Mouse (Mus musculus) Muller cell, postnatal 12 days (primary cell): Measurements from ENCODE around the gene Aff2.

ENCODE experiments used
- DNase-seq: peaks from one replicate; pipeline ENCODE4 v3.0.0-alpha.2; 2015; ENCODE audit errors: inconsistent ontology term

The Aff2 gene

GRCm38 (mm10) chrX:69360238-69361054 lies at the start of gene Aff2:
Gene Aff2 (plus strand): TSS chrX:69360294.
- DNase-seq = peak; percentile 55

DNA sequence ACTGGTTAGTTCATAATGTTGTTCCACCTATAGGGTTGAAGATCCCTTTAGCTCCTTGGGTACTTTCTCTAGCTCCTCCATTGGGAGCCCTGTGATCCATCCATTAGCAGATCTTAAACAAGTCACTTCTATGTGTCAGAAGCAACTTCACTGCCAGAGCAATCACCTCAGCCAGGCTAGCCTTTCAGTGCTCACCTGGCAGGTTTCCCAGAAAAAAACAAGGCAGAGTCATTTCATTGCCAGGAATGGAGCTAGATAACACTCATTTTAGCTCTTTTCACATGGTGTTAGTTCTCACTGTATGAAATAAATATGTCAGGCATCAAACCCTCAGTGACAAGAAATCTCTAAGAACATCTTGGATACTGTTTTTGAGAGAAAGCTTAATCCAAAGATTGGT lies 22.8 kb upstream of the Aff2 start:
- no peak for DNase-seq

DNA sequence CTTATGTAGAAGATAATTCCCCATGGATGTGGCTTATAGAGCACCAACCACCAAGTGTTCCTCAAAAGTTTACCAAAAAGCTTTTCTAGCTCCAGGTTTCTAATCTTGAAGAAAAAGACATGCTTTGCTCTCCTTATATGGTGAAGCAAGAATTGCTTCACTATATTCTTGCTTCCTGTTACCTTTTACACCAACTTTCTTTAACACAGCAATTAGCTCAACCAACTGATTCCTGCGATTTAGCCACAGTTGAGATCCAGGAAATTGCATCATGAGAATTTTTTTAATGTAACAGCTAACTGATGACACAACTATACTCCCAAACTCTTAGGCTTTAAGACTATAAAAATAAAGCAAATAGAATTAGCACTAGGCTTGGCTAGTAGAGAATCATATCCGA lies 4.5 kb upstream of the Aff2 start:
- no peak for DNase-seq

GRCm38 (mm10) chrX:69359360-69359759 lies 734 bp upstream of the Aff2 start:
- DNase-seq = no peak

DNA sequence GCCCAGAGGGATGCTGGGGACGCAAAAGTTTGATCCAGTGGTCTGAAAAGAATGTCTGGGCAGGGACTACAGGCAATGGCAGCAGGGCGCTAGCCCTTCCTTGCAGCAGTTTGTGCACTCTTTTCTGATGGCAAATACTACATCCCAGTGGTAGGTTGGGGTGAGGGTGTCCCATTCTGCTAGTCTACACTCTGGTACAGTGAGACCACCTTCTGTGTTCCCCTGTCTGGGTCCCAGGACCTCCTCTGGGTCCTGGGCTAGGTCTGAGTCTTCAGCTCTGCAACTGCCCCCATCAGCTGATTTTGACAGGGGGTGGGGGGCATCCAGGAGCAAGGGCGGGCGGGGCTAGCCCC lies 233 bp upstream of the Aff2 start:
- peak; percentile 16 for DNase-seq

- peak; percentile 25 for DNase-seq
These were observed 1.0 kb downstream of the Aff2 start for GRCm38 (mm10) chrX:69361055-69361558.

- DNase-seq = peak; percentile 20
These were observed 4.1 kb downstream of the Aff2 start for GRCm38 (mm10) chrX:69364198-69364597.

GRCm38 (mm10) chrX:69373341-69373740 lies 13.2 kb downstream of the Aff2 start:
- DNase-seq = no peak

DNA sequence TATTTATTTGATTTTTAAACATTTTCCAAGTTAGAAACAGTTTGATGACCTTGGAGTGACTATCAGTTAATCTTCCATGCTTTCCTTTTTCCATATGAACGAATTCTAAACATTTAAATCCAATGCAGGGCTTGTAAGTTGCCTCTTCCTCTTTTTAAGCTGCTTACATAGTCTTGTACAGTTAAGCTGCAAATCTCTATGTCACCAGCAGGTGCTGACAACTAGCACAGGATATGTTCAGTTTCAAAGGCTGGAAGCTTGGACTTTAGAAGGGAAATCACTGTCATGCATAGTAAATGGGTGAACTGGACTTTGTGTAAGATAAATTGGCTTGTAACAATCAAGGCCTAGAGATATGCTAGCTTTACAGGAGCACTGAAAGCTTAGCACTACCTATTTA lies 29.6 kb downstream of the Aff2 start:
- DNase-seq = no peak

GRCm38 (mm10) chrX:69415043-69415442 lies 54.9 kb downstream of the Aff2 start:
- no peak for DNase-seq

DNA sequence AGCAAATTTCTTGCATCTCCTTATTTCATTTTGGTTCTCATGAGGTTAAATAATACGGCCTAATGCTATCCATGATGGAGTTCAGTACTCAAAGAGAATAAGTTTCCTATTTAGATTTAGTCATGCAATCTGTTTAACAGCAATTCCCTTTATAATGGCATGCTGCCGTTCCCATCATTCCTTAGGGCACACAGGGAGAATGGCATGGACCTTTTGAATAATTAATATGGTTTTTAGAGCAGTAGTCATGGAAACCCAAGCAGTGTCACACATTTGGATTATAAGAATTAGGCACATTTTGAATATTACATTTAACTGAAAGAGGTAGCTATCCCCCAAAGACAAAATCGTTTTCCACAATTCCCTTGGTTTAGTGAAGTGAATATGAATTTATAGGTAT lies 78.3 kb downstream of the Aff2 start:
- no peak for DNase-seq

DNA sequence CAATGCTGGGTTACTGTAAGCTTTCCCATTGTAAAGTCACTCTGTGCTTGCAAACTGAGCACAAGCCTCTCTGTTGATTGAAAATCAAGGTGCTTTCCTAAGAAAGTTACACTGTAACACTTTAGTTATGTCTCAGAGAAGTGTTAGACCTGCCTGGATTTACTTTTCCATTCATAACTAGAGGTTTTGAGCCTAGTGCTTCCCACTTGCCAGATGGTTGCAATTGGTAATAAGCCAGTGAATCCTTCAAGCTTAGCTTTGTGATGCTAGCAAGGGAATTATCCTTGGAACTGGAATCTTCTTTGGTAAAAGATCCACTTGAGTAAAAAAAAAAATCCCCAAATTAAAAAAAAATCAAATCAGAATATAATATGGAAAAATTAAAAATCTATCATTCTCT lies 81.8 kb downstream of the Aff2 start:
- DNase-seq = no peak

GRCm38 (mm10) chrX:69460896-69461295 lies 100.8 kb downstream of the Aff2 start:
- no peak for DNase-seq

GRCm38 (mm10) chrX:69502061-69502460 lies 142.0 kb downstream of the Aff2 start:
- peak; percentile 80 for DNase-seq

GRCm38 (mm10) chrX:69518040-69518575 lies 158.0 kb downstream of the Aff2 start:
- peak; percentile 64 for DNase-seq

DNA sequence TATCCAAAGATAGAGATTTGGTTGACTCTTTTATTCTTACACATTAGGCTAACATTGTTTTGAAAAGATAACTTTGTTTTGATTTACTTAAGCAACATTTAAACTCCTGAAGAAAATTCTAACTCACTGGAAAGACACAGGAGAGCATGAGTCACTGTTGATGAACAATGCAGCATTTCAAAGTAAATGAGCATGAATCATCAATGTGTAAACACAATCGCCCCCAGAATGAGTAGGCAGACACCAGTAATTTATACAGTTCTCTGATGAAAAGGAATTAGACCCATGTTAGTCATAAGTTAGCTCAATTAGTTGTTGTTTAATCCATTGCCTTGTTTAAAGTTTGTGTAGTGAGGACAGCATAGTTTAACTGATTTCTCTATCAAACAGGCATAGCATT lies 180.7 kb downstream of the Aff2 start:
- DNase-seq = peak; percentile 67

DNA sequence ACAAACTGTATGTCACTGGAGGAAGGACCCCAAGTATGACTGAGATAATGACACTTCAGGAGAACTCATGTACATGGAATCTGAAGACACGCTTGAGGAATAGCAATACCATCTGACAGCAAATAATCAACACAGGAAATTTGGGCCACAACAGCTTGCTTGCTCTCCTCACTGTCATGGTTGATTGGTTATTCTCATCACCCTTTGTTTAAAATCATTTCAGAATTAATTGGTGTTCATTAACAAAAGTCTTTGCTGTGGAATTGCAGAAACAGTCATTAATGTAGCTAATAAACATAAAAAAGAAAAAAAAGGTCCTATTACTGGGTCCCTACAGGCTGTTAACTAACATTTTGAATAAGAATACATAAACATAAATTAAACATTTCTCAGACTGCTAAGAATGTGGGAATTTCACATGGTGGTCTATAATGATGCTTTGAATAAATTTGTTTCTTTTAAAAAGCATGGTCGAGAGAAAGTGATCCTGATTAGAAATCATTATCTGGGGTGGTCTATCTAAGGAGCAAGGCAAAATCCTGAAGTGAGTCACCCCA lies 219.9 kb downstream of the Aff2 start:
- peak; percentile 69 for DNase-seq

- DNase-seq = peak; percentile 70
These were observed 248.7 kb downstream of the Aff2 start for GRCm38 (mm10) chrX:69608793-69609192.

GRCm38 (mm10) chrX:69663038-69663437 lies 302.9 kb downstream of the Aff2 start:
- peak; percentile 33 for DNase-seq

GRCm38 (mm10) chrX:69666145-69666677 lies 306.1 kb downstream of the Aff2 start:
- no peak for DNase-seq

- no peak for DNase-seq
These were observed 315.6 kb downstream of the Aff2 start for GRCm38 (mm10) chrX:69675691-69676090.

DNA sequence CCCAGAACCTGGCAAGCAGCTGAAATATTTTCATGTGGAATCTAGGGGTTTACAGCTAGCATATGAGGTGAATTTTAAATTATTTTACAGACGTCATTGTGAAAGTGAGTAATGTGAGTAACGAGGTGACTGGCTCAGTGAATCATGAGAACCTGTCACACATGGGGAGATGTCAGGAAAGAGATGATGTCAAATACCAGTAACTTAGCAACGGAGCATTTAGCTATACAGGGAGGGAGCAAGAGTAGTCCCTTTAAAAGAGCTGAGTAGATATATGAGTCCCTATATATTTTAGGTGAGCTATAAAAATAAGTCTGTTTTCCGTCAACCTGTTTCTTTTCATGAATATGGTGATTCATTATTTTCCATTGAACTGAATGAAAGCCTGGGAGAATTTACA lies 338.7 kb downstream of the Aff2 start:
- DNase-seq = peak; percentile 12

GRCm38 (mm10) chrX:69738972-69739371 lies 378.9 kb downstream of the Aff2 start:
- no peak for DNase-seq
